Mouse (Mus musculus) bone marrow macrophage, adult 2 months (primary cell): ENCODE measurements around the gene Ubd.

Source experiments
- CTCF ChIP-seq: IDR thresholded peaks from 2 replicates; pipeline ENCODE4 v1.5.1; 2012; ENCODE audit warnings: low read depth, mild to moderate bottlenecking, low read length, moderate library complexity
- POLR2A ChIP-seq: IDR thresholded peaks from 2 replicates; pipeline ENCODE4 v1.6.1; 2012; ENCODE audit warnings: mild to moderate bottlenecking, low read depth, low read length, borderline replicate concordance

GRCm38 (mm10) chr17:37194782-37195181, 1.1 kb downstream of the Ubd start:
- TF ChIP-seq CTCF, result no peak
- no peak for TF ChIP-seq POLR2A
